Mouse (Mus musculus) heart, embryonic 11.5 days (tissue): Measurements from ENCODE around the gene Rap1a. TPM values are rescaled to one million over a fixed set of nuclear protein-coding genes. Genes with fewer than 3 reads are reported as not detected.

Experiments
- ATAC-seq: fragments of 200-750 bp; cut with Nextera tagmentation; replicated peaks from 2 replicates; pipeline ENCODE4 v1.8.0; 2017; ENCODE audit warnings: moderate library complexity; ENCODE audit not compliant: insufficient number of reproducible peaks, low FRiP score, low TSS enrichment
- H3K27ac ChIP-seq: fragments of 300-500 bp; sonication (generic); 2 replicates; pipeline ENCODE4 v1.5.1; 2014; ENCODE audit warnings: mild to moderate bottlenecking, low read depth, low read length
- H3K27me3 ChIP-seq: fragments of 300-500 bp; sonication (generic); 2 replicates; pipeline ENCODE4 v1.6.1; 2014; ENCODE audit warnings: mild to moderate bottlenecking, low read length, mixed read lengths; ENCODE audit not compliant: control insufficient read depth, insufficient read depth
- H3K36me3 ChIP-seq: fragments of 300-500 bp; sonication (generic); 2 replicates; pipeline ENCODE4 v1.6.1; 2014; ENCODE audit warnings: mild to moderate bottlenecking, low read length, moderate library complexity, mixed read lengths; ENCODE audit not compliant: control insufficient read depth, insufficient read depth
- H3K4me1 ChIP-seq: fragments of 300-500 bp; sonication (generic); 2 replicates; pipeline ENCODE4 v1.6.1; 2014; ENCODE audit warnings: low read length; ENCODE audit not compliant: control insufficient read depth, insufficient read depth
- H3K4me2 ChIP-seq: fragments of 300-500 bp; sonication (generic); 2 replicates; pipeline ENCODE4 v1.6.1; 2014; ENCODE audit warnings: mild to moderate bottlenecking, moderate library complexity
- H3K4me3 ChIP-seq: fragments of 300-500 bp; sonication (generic); 2 replicates; pipeline ENCODE4 v1.5.1; 2014; ENCODE audit warnings: low read depth, low read length
- H3K9ac ChIP-seq: fragments of 300-500 bp; sonication (generic); 2 replicates; pipeline ENCODE4 v1.6.1; 2014; ENCODE audit warnings: mild to moderate bottlenecking, low read depth, low read length, moderate library complexity
- H3K9me3 ChIP-seq: fragments of 300-500 bp; sonication (generic); replicated peaks from 2 replicates; pipeline ENCODE4 v1.6.1; 2016; ENCODE audit warnings: low read length; ENCODE audit not compliant: control insufficient read depth
- WGBS: fragments of 180-500 bp; shearing (Covaris S2); extraction: QIAGEN DNeasy Blood & Tissue Kit; methylation state at CpG from one replicate; pipeline ENCODE4 v1.1.7; 2014; ENCODE audit not compliant: insufficient replicate concordance; 5-methylcytosine and 5-hydroxymethylcytosine counted together
- polyA plus RNA-seq: library from polyadenylated mRNA; unstranded; fragments of >200 nt; fragmentation: Nextera tagmentation; extraction: Ambion mirVana; gene quantifications from 2 replicates; pipeline ENCODE4 v1.2.1, GENCODE M21; 2014

Rap1a gene
- polyA plus RNA-seq, 1 experiment from 2014 or later = 77.5 TPM

GRCm38 (mm10) chr3:105750810-105751209, 50.3 kb downstream of the Rap1a start:
- H3K27ac ChIP-seq = no peak overlapping the region
- no peak overlapping the region for H3K4me2 ChIP-seq
- H3K36me3 ChIP-seq = no peaks in the 10 kb centered on the region
- no peaks in the 10 kb centered on the region for H3K9me3 ChIP-seq
- ATAC-seq = no peak
- WGBS = 46% methylated on average over 2 of the region's 2 CpGs
- no peak overlapping the region for H3K9ac ChIP-seq
- no peak overlapping the region for H3K4me3 ChIP-seq
- no peaks in the 10 kb centered on the region for H3K4me1 ChIP-seq
- H3K27me3 ChIP-seq = no peaks in the 10 kb centered on the region

- H3K9me3 ChIP-seq = no peaks in the 10 kb centered on the region
- 86% methylated on average over 2 of the region's 2 CpGs for WGBS
Measured at GRCm38 (mm10) chr3:105746542-105746941, 54.6 kb downstream of the Rap1a start.

DNA sequence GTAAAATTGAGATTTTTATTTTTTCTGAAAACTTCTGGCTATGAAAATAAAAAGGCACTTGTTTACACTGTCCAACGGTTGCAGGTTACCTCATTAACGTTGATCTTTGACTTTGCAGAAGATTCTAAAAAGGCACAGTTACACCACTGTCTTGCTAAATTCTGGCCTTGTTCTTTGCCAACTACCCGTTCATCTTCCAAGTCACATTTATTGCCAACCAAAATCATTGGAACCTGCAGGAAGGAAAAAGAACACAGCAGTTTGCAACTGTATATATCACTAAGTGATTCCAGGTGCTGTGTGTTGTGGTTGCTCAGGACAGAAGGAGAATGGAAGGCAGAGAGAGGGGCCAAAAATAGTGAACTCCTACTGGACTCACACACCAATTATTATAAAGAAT, 63.5 kb downstream of the Rap1a start:
- Histone ChIP-seq H3K9me3 (no peaks in the 10 kb centered on the region), H3K4me2 (no peak overlapping the region), H3K4me3 (no peak overlapping the region), H3K27me3 (no peaks in the 10 kb centered on the region), H3K4me1 (no peaks in the 10 kb centered on the region), H3K9ac (no peak overlapping the region), H3K36me3 (peaks cover 10% of the 10 kb centered on the region; the same call in 1 of the 2 replicates), H3K27ac (no peak overlapping the region)
- ATAC-seq = no peak
- WGBS = 84% methylated on average over 3 of the region's 3 CpGs

More at GRCm38 (mm10) chr3:105746542-105746941, 54.6 kb downstream of the Rap1a start:
- Histone ChIP-seq H3K4me3 (no peak overlapping the region), H3K4me2 (no peak overlapping the region), H3K9ac (no peak overlapping the region), H3K27me3 (no peaks in the 10 kb centered on the region), H3K27ac (no peak overlapping the region), H3K4me1 (no peaks in the 10 kb centered on the region), H3K36me3 (no peaks in the 10 kb centered on the region)
- no peak for ATAC-seq

DNA sequence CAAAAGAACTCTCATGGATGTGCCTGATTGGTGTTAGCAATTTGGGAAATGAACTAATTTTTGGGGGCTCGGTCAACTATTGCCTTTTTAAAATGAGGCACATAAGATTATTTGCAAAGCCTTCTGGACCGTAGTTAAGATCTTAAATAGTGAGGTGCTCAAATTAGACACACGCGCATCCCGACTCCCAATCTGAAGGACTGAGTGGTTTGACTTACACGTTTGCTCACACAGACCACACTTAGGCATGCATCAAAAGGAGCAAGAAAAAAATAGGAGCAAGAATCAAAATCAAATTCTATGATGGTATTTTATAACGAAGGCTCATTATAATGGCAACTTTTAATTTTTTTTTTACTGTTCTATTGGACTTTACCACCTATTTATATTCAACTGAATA, 64.1 kb downstream of the Rap1a start:
- Histone ChIP-seq H3K36me3 (peaks cover 10% of the 10 kb centered on the region; the same call in 1 of the 2 replicates), H3K4me3 (no peak overlapping the region), H3K4me1 (no peaks in the 10 kb centered on the region), H3K27ac (no peak overlapping the region), H3K4me2 (no peak overlapping the region), H3K9me3 (no peaks in the 10 kb centered on the region), H3K9ac (no peak overlapping the region), H3K27me3 (no peaks in the 10 kb centered on the region)
- 91% methylated on average over 7 of the region's 7 CpGs for WGBS
- ATAC-seq = no peak

DNA sequence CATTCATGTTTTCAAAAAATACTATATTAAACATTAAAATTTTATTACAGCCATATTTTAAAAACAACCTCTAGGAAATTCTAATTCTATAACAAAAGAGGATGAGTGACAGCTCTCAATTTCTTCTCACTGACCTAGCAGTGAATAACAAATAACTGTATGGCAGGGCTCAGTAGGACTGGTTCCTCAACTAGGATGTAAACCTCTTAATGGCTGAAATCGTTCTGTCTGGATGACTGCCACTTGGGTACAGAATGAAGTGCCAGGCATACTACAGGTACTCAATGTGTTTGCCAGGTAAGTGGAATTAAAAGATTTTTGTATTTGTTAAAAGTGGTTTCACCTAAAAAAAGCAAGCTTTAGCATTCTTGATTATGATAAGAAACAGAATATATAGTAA, 65.0 kb downstream of the Rap1a start:
- 89% methylated on average over 1 of the region's 1 CpGs for WGBS
- Histone ChIP-seq H3K4me3 (no peak overlapping the region), H3K9ac (no peak overlapping the region), H3K9me3 (no peaks in the 10 kb centered on the region), H3K36me3 (peaks cover 10% of the 10 kb centered on the region; the same call in 1 of the 2 replicates), H3K4me1 (no peaks in the 10 kb centered on the region), H3K27ac (no peak overlapping the region), H3K27me3 (no peaks in the 10 kb centered on the region), H3K4me2 (no peak overlapping the region)
- no peak for ATAC-seq

DNA sequence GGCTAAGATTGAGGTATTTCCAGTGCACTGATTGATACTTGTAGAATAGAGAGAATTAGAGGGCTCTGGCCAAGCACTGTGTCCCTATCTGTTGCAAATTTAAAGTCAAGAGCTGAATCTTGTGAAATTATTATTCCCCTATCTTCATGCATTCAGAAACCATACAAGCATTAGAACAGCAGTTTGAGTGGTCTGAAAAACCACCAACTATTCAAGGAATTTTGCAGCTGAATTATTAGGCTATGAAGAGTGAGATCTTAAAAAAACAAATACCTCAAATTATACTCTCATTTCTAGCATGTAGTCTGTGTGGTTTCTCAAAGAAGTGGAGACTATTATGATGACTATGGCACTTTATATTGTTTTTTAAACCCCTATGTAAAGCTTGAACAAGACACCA, 65.9 kb downstream of the Rap1a start:
- no peak for ATAC-seq
- peaks cover 10% of the 10 kb centered on the region; the same call in 1 of the 2 replicates for H3K36me3 ChIP-seq
- no peak overlapping the region for H3K4me3 ChIP-seq
- H3K9ac ChIP-seq = no peak overlapping the region
- H3K4me2 ChIP-seq = no peak overlapping the region
- no peaks in the 10 kb centered on the region for H3K9me3 ChIP-seq
- no peak overlapping the region for H3K27ac ChIP-seq
- H3K4me1 ChIP-seq = no peaks in the 10 kb centered on the region
- H3K27me3 ChIP-seq = no peaks in the 10 kb centered on the region

DNA sequence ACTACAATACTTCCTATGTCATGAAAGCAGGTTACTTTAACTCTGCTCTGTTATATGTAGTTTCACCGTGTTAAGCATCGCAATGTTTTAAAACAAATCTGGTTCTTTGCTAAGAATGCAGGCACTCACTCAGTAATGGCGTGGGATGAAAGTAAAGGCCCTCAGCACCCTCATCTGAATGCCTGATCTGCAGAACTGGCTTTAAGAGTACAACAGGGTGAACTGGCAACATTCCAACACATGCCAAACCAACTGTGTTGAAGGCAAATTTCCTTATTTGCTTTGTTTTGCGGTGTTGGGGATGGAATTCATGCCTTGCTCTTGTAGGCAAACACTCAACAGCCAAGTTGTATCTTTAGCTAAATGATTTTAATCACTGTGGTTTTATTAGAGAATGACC, 67.6 kb downstream of the Rap1a start:
- 91% methylated on average over 4 of the region's 4 CpGs for WGBS
- no peak for ATAC-seq

DNA sequence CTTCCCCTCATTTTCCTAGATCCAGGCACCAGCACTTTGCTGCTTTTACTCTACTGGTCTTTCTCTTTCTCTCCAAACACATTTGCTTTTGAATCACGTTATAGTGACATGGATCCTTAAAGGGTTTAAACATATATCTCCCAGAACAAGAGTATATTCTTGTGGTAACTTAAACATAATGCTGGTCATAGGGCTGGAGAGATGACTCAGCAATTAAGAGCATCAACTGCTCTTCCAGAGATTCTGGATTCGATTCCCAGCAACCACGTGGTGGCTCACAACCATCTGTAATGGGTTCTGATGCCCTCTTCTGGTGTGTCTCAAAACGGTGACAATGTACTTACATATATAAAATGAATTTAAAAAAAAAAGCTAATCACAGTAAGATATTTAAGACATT, 68.8 kb downstream of the Rap1a start:
- Histone ChIP-seq H3K4me3 (no peak overlapping the region), H3K9ac (no peak overlapping the region), H3K4me2 (no peak overlapping the region), H3K27ac (no peak overlapping the region), H3K4me1 (no peaks in the 10 kb centered on the region), H3K27me3 (no peaks in the 10 kb centered on the region), H3K9me3 (no peaks in the 10 kb centered on the region), H3K36me3 (peaks cover 5% of the 10 kb centered on the region; the same call in 1 of the 2 replicates)
- no peak for ATAC-seq
- whole genome bisulfite sequencing = 87% methylated on average over 4 of the region's 4 CpGs

More for the DNA sequence above, 67.6 kb downstream of the Rap1a start:
- no peaks in the 10 kb centered on the region for H3K9me3 ChIP-seq
- H3K4me1 ChIP-seq = no peaks in the 10 kb centered on the region
- no peak overlapping the region for H3K9ac ChIP-seq
- H3K27ac ChIP-seq = no peak overlapping the region
- no peaks in the 10 kb centered on the region for H3K27me3 ChIP-seq
- no peak overlapping the region for H3K4me3 ChIP-seq
- no peak overlapping the region for H3K4me2 ChIP-seq
- peaks cover 10% of the 10 kb centered on the region; the same call in 1 of the 2 replicates for H3K36me3 ChIP-seq

DNA sequence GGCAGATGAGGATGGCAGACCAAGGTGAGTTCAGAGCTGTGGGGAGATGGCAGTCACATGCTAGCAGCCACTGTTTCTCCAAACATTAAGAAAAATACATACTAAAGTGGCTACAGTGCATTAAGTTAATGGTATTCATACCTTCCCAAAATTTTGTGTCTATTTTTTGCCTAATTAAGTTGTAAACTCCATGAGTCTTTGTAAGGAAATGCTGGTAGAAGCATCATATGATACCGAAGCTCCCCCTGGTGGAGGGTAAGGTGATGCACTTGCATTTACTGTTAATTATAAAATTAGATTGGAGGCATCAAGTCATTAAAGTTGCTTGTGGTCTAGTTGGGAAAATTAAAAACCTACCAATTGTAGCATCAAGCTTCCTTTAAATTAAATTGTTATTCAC, 75.1 kb downstream of the Rap1a start:
- WGBS = 3% methylated on average over 1 of the region's 1 CpGs
- no peak for ATAC-seq

More for the DNA sequence above, 75.1 kb downstream of the Rap1a start:
- Histone ChIP-seq H3K36me3 (peaks cover 2% of the 10 kb centered on the region; the same call in 1 of the 2 replicates), H3K9me3 (no peaks in the 10 kb centered on the region), H3K4me2 (no peak overlapping the region), H3K9ac (no peak overlapping the region), H3K27me3 (no peaks in the 10 kb centered on the region), H3K4me1 (peaks cover 4% of the 10 kb centered on the region; the same call in 1 of the 2 replicates), H3K4me3 (no peak overlapping the region), H3K27ac (no peak overlapping the region)
